Mouse (Mus musculus) embryonic fibroblast, embryonic 13.5 days (primary cell): ENCODE measurements around the gene Man1a2. TPM values are rescaled to one million over a fixed set of nuclear protein-coding genes. Genes with fewer than 3 reads are reported as not detected.
A peak's percentile ranks its signal among the peaks of the same experiment; 100 is the strongest.

Source experiments
- H3K27ac ChIP-seq: 2 replicates; pipeline ENCODE4 v1.5.1; 2012; ENCODE audit warnings: low read length, control low read depth, inconsistent platforms; ENCODE audit not compliant: insufficient read depth
- H3K4me1 ChIP-seq: 2 replicates; pipeline ENCODE4 v1.6.1; 2011; ENCODE audit warnings: low read length; ENCODE audit not compliant: control insufficient read depth, insufficient read depth
- H3K4me3 ChIP-seq: 2 replicates; pipeline ENCODE4 v1.5.1; 2011; ENCODE audit warnings: mild to moderate bottlenecking, control low read depth, low read length; ENCODE audit not compliant: insufficient read depth
- CTCF ChIP-seq: IDR thresholded peaks from 2 replicates; pipeline ENCODE4 v1.5.1; 2011; ENCODE audit warnings: mild to moderate bottlenecking, control low read depth, low read length, moderate library complexity, borderline replicate concordance; ENCODE audit not compliant: insufficient read depth
- POLR2A ChIP-seq: IDR thresholded peaks from 2 replicates; pipeline ENCODE4 v1.6.1; 2011; ENCODE audit warnings: low read depth, mild to moderate bottlenecking, control low read depth, low read length, moderate library complexity
- polyA plus RNA-seq: library from polyadenylated mRNA; stranded (reverse); fragments of >200 nt; gene quantifications from 2 replicates; pipeline ENCODE4 v1.2.4, GENCODE M21; 2011; ENCODE audit warnings: low read depth; ENCODE audit not compliant: missing spikeins, insufficient read length

Man1a2 gene
- polyA plus RNA-seq, 1 experiment: 148 TPM

GRCm38 (mm10) chr3:100713142-100714005 is 28.1 kb upstream of the Man1a2 start:
- TF ChIP-seq CTCF (no peak), POLR2A (no peak)
- H3K27ac ChIP-seq: no peak overlapping the region
- peaks cover 12% of the 10 kb centered on the region for H3K4me1 ChIP-seq
- no peak overlapping the region for H3K4me3 ChIP-seq

- Histone ChIP-seq H3K4me1 (peaks cover 12% of the 10 kb centered on the region), H3K27ac (no peak overlapping the region), H3K4me3 (no peak overlapping the region)
- TF ChIP-seq CTCF (no peak), POLR2A (no peak)
These were observed 26.8 kb upstream of the Man1a2 start for GRCm38 (mm10) chr3:100712140-100712539.

- Histone ChIP-seq H3K27ac (no peak overlapping the region), H3K4me1 (peaks cover 12% of the 10 kb centered on the region), H3K4me3 (no peak overlapping the region)
- no peak for TF ChIP-seq POLR2A
- no peak for TF ChIP-seq CTCF
These were observed 26.2 kb upstream of the Man1a2 start for GRCm38 (mm10) chr3:100711486-100711885.

- peaks cover 9% of the 10 kb centered on the region for H3K4me1 ChIP-seq
- H3K27ac ChIP-seq: no peak overlapping the region
- TF ChIP-seq POLR2A: no peak
- TF ChIP-seq CTCF: no peak
- H3K4me3 ChIP-seq: no peak overlapping the region
These were observed 21.8 kb upstream of the Man1a2 start for GRCm38 (mm10) chr3:100707117-100707516.

GRCm38 (mm10) chr3:100705128-100705667 is 19.9 kb upstream of the Man1a2 start:
- Histone ChIP-seq H3K4me1 (no peaks in the 10 kb centered on the region; the same call in 1 of the 2 replicates), H3K27ac (no peak overlapping the region), H3K4me3 (no peak overlapping the region)
- TF ChIP-seq CTCF (no peak), POLR2A (no peak)

GRCm38 (mm10) chr3:100703847-100704644 is 18.7 kb upstream of the Man1a2 start:
- no peak overlapping the region for H3K4me3 ChIP-seq
- no peaks in the 10 kb centered on the region; the same call in 1 of the 2 replicates for H3K4me1 ChIP-seq
- peak overlapping the region; percentile 12; the same call in 1 of the 2 replicates for H3K27ac ChIP-seq
- TF ChIP-seq POLR2A (no peak), CTCF (no peak)

GRCm38 (mm10) chr3:100702875-100703846 is 17.9 kb upstream of the Man1a2 start:
- TF ChIP-seq CTCF (no peak), POLR2A (no peak)
- Histone ChIP-seq H3K27ac (peak overlapping the region; percentile 12), H3K4me3 (no peak overlapping the region), H3K4me1 (no peaks in the 10 kb centered on the region; the same call in 1 of the 2 replicates)

- Histone ChIP-seq H3K27ac (no peak overlapping the region), H3K4me3 (no peak overlapping the region), H3K4me1 (no peaks in the 10 kb centered on the region)
- TF ChIP-seq CTCF: no peak
- TF ChIP-seq POLR2A: no peak
These were observed 3.4 kb upstream of the Man1a2 start for GRCm38 (mm10) chr3:100688747-100689146.

- Histone ChIP-seq H3K4me1 (no peaks in the 10 kb centered on the region), H3K4me3 (no peak overlapping the region), H3K27ac (no peak overlapping the region)
- TF ChIP-seq CTCF (no peak), POLR2A (peak; percentile 46)
These were observed 1.5 kb upstream of the Man1a2 start for GRCm38 (mm10) chr3:100686756-100687155.
